Mouse (Mus musculus): Measurements from ENCODE around the gene Bfsp2. TPM values are rescaled to one million over a fixed set of nuclear protein-coding genes. Genes with fewer than 3 reads are reported as not detected.

The Bfsp2 gene
- polyA plus RNA-seq, 1 experiment from 2014 or later = 1.3 TPM

DNA sequence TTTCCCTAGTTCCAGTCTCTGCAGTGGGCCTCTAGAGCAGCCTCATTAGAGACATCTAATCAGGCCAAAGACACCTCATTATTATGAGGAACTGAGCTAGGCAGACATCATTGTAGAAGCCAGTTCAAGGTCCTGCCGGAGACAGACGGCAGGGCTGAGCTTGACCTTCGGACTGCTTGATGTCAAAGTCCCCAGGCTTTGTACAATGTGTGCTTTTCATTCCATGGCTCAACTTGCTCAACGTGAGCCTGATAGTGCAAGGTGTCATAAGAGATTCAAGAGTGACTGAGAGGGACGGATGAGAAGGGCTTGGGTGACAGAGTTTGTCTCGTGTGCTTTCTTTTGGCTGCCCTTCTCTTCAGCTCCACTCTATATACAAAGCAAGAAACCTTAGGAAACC lies 4.8 kb downstream of the Bfsp2 start:
- peaks cover 56% of the 10 kb centered on the region for H3K4me1 ChIP-seq
- no peak for DNase-seq (ENCODE audit: low spot score)
- H3K27me3 ChIP-seq (replicated peaks; ENCODE audit: low read depth, poor library complexity, severe bottlenecking) = 0 out of 2 replicates have a peak, but pooled peaks cover 5% of the 10 kb centered on the region
- H3K36me3 ChIP-seq (replicated peaks) = no peaks in the 10 kb centered on the region
- no peak overlapping the region for H3K27ac ChIP-seq (replicated peaks)
- H3K9me3 ChIP-seq = no peaks in the 10 kb centered on the region
- H3K4me3 ChIP-seq = no peak overlapping the region
- WGBS = 74% methylated on average over 6 of the region's 6 CpGs

DNA sequence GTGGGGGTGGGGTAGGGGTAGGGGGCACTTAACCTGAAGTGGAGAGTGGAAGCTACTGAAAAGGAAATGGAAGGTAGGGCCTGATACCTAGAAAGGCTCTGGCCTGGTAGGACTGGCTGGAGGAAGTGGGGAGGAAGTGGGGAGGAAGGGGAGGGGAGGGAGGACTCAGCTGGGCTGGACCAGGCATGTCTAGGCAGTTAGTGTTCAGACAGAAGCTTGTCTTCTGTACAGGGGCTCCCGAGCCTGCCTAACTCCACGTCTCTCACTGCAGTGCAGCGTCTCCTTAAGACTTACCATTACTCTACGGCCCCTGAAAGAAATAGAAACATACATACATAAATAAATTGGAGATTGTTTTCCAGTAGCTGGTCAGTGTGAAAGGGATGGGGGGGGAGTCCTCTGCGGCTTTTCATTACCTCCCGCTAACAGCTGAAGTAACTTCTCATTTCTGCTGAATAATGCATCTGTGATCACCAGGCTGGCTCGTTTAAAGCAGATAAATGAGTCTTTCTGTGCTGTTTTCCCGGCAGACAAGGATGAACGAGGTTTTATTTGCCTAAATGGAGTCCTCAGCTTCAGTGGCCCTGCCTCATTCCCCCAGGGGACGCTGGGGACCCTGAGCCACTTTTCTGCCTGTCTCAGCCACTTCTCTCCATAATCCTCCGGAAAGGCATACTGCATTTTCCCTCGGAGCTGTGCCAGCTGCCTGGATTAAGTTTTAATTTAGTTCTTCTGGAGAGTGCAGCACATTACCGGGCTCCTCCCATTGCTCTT lies 6.1 kb downstream of the Bfsp2 start:
- 28% methylated on average over 13 of the region's 13 CpGs for WGBS

DNA sequence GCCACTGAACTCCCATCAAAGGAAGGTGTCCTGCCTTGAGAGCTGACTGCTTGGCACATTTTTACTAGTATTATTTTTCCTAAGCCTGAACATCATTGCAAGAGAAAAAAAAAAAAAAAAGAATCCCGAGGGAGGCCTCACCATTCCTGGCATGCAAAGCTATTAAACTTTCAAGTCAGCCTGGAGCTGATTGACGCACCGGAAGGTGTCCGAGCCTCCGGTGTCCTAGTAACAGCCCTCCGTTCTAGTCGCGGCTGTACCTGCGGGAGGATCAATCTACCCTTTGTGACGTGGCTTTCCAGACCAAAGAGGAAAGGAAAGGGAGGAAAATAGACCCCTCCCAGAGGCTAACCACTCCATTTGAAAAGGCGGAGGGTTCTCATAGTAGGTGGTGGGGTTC lies 8.4 kb downstream of the Bfsp2 start:
- WGBS = 22% methylated on average over 11 of the region's 11 CpGs
- H3K4me1 ChIP-seq = peaks cover 37% of the 10 kb centered on the region
- H3K27me3 ChIP-seq (replicated peaks; ENCODE audit: low read depth, poor library complexity, severe bottlenecking) = 0 out of 2 replicates have a peak, but pooled peaks cover 5% of the 10 kb centered on the region
- no peaks in the 10 kb centered on the region for H3K9me3 ChIP-seq
- DNase-seq (ENCODE audit: low spot score) = no peak
- H3K36me3 ChIP-seq (replicated peaks) = no peaks in the 10 kb centered on the region
- no peak overlapping the region for H3K4me3 ChIP-seq
- no peak overlapping the region for H3K27ac ChIP-seq (replicated peaks)

More for the DNA sequence above, 6.1 kb downstream of the Bfsp2 start:
- H3K27me3 ChIP-seq (replicated peaks; ENCODE audit: low read depth, poor library complexity, severe bottlenecking) = 0 out of 2 replicates have a peak, but pooled peaks cover 5% of the 10 kb centered on the region
- no peaks in the 10 kb centered on the region for H3K36me3 ChIP-seq (replicated peaks)
- peaks cover 49% of the 10 kb centered on the region for H3K4me1 ChIP-seq
- H3K9me3 ChIP-seq = no peaks in the 10 kb centered on the region
- peak overlapping the region; percentile 11; the same call in 1 of the 2 replicates for H3K4me3 ChIP-seq
- H3K27ac ChIP-seq (replicated peaks) = peak overlapping the region; percentile 26; the same call in 1 of the 2 replicates
- no peak for DNase-seq (ENCODE audit: low spot score)

DNA sequence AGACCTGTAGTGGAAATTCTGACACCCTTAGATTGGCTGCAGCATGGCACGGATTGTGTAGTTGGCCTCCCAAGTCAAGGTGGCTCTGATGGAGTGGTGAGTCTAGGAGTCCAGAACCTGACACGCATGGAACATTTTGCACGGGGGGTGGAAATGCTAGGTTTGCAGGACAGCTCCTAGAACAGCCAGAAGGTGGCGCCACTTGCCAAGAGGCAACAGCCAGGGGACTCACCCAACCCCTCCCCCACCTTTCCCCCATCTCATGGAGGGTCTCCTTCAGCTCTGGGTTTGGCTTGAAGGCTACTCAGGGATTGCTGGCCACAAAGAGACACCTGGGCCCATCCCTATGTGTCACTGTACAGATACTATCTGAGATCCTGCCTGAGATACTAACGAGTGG lies 10.7 kb downstream of the Bfsp2 start:
- WGBS = 72% methylated on average over 5 of the region's 5 CpGs
- no peak for DNase-seq (ENCODE audit: low spot score)
- Histone ChIP-seq H3K9me3 (no peaks in the 10 kb centered on the region), H3K4me3 (no peak overlapping the region), H3K27me3 (replicated peaks; ENCODE audit: low read depth, poor library complexity, severe bottlenecking) (0 out of 2 replicates have a peak, but pooled peaks cover 5% of the 10 kb centered on the region), H3K4me1 (peaks cover 42% of the 10 kb centered on the region), H3K36me3 (replicated peaks) (no peaks in the 10 kb centered on the region), H3K27ac (replicated peaks) (no peak overlapping the region)

DNA sequence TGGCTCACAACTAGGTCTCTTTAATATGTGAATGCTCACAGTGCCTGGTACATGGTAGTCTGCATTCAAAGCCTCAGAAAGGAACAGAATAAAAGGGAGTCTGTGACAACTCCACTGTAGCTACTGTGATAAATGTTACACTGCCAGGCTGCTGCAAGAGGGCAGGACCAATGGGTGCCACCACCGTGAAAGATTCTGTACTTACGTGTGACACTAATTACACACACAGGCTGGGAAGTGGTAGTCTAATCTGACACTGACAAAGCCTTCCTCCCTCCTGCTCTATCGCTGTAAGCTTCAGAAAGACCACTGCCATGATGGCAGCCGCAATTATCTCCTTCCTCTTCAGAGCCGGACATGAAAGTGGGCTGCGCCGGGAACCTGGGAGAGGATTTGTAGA lies 11.3 kb downstream of the Bfsp2 start:
- Histone ChIP-seq H3K4me3 (no peak overlapping the region), H3K4me1 (peaks cover 36% of the 10 kb centered on the region), H3K9me3 (no peaks in the 10 kb centered on the region), H3K27me3 (replicated peaks; ENCODE audit: low read depth, poor library complexity, severe bottlenecking) (0 out of 2 replicates have a peak, but pooled peaks cover 5% of the 10 kb centered on the region), H3K27ac (replicated peaks) (no peak overlapping the region), H3K36me3 (replicated peaks) (no peaks in the 10 kb centered on the region)
- 81% methylated on average over 7 of the region's 7 CpGs for WGBS
- DNase-seq (ENCODE audit: low spot score) = no peak

DNA sequence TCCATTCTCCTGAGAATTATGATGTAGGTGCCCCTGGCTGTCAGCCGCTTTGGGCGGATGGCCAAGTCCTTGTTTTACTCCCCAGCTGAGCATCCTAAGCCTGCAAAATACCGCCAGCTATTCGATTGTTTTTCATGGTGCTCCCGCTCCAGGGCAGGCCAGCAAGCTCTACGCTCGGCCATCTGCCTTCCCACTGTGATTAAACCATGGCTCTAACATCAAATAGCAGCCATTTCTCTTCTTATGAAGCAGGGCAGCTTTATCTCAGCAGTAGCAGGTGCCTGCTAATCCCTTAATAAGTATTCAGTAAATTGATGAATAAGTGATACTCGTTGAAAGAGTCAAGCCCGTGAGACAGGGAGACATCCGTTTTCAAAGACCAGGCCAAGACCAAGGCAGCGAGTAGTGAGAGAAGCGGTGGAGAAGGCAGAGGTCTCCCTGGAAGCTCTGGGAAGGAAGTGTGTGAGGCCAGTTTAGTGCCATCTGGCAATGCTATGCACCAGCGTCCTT lies 14.5 kb downstream of the Bfsp2 start:
- WGBS = 73% methylated on average over 13 of the region's 13 CpGs
- Histone ChIP-seq H3K4me3 (no peak overlapping the region), H3K4me1 (peaks cover 13% of the 10 kb centered on the region), H3K27ac (replicated peaks) (no peak overlapping the region), H3K36me3 (replicated peaks) (no peaks in the 10 kb centered on the region), H3K9me3 (no peaks in the 10 kb centered on the region), H3K27me3 (replicated peaks; ENCODE audit: low read depth, poor library complexity, severe bottlenecking) (no peaks in the 10 kb centered on the region)
- no peak for DNase-seq (ENCODE audit: low spot score)

DNA sequence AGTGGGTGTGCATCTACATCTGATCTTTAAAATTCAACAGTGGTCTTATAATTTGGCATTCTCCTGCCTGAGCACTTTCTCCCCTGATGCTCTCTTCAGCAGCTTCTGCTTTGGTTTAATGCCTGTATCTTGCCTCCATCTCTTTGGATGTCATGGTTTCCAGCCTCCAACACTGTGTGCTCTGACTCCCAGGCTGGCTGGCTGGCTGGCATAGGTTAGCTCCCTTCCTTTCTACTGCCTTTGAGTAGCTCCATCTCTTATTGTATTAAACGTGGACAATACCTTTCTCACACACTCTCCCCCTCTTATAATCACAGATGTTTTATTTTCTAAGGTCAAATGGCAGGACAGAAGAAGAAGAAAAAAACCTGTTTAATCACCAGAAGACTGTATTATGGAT lies 14.9 kb downstream of the Bfsp2 start:
- DNase-seq (ENCODE audit: low spot score) = no peak
- no peak overlapping the region for H3K4me3 ChIP-seq
- 55% methylated on average over 1 of the region's 1 CpGs for WGBS
- H3K9me3 ChIP-seq = no peaks in the 10 kb centered on the region
- peaks cover 8% of the 10 kb centered on the region for H3K4me1 ChIP-seq
- H3K27me3 ChIP-seq (replicated peaks; ENCODE audit: low read depth, poor library complexity, severe bottlenecking) = no peaks in the 10 kb centered on the region
- H3K36me3 ChIP-seq (replicated peaks) = no peaks in the 10 kb centered on the region
- no peak overlapping the region for H3K27ac ChIP-seq (replicated peaks)

- Histone ChIP-seq H3K27me3 (replicated peaks; ENCODE audit: low read depth, poor library complexity, severe bottlenecking) (no peaks in the 10 kb centered on the region), H3K9me3 (no peaks in the 10 kb centered on the region), H3K4me1 (peaks cover 10% of the 10 kb centered on the region; the same call in 1 of the 2 replicates), H3K4me3 (no peak overlapping the region), H3K27ac (replicated peaks) (no peak overlapping the region), H3K36me3 (replicated peaks) (no peaks in the 10 kb centered on the region)
- WGBS = 80% methylated on average over 6 of the region's 6 CpGs
- no peak for DNase-seq (ENCODE audit: low spot score)
Observed at GRCm38 (mm10) chr9:103463833-103464232, 16.4 kb downstream of the Bfsp2 start.

DNA sequence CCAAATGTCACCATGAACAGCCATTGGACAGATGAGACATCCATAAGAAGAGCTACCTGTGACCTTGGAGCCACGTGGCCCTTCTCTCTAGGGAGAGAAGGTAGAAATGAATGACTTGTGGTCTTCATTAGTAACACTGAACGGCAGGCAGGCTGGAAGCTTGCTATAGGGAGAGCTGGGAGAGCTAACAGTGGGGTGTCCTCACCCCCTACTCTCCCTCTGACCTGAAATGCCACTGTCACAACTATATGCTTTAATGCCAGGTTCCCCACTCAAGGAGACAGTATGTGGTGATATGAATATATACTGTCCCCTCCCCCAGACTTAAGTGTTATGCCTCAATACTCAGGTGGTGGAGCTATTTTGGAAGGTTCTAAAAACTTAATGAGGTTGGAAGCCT lies 20.4 kb downstream of the Bfsp2 start:
- 68% methylated on average over 2 of the region's 2 CpGs for WGBS
- Histone ChIP-seq H3K36me3 (replicated peaks) (no peaks in the 10 kb centered on the region), H3K27ac (replicated peaks) (no peak overlapping the region), H3K4me3 (no peak overlapping the region), H3K27me3 (replicated peaks; ENCODE audit: low read depth, poor library complexity, severe bottlenecking) (no peaks in the 10 kb centered on the region), H3K9me3 (no peaks in the 10 kb centered on the region), H3K4me1 (0 out of 2 replicates have a peak, but pooled peaks cover 3% of the 10 kb centered on the region)
- no peak for DNase-seq (ENCODE audit: low spot score)

DNA sequence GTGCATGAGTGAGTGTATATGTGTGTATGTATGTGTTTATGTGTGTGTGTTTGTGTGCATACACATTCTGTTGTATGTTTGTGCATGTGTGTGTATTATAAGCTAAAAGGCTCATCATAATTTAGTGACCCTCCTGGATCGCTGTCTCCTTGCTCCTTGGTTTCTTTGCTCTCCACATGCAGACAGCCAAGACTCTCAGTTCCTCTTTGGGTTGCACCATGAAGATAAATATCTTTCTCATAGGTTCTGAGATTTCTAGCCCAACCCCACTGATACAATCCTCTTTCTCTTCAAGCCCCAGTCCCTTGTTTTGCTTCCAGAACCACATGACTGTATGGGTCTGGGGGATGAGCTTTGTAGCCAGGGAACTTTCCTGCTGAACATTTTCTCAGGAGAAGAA lies 20.9 kb downstream of the Bfsp2 start:
- no peak overlapping the region for H3K4me3 ChIP-seq
- H3K27ac ChIP-seq (replicated peaks) = no peak overlapping the region
- H3K27me3 ChIP-seq (replicated peaks; ENCODE audit: low read depth, poor library complexity, severe bottlenecking) = no peaks in the 10 kb centered on the region
- H3K36me3 ChIP-seq (replicated peaks) = no peaks in the 10 kb centered on the region
- 93% methylated on average over 1 of the region's 1 CpGs for WGBS
- no peaks in the 10 kb centered on the region for H3K9me3 ChIP-seq
- DNase-seq (ENCODE audit: low spot score) = no peak
- 0 out of 2 replicates have a peak, but pooled peaks cover 3% of the 10 kb centered on the region for H3K4me1 ChIP-seq

- Histone ChIP-seq H3K36me3 (replicated peaks) (no peaks in the 10 kb centered on the region), H3K27me3 (replicated peaks; ENCODE audit: low read depth, poor library complexity, severe bottlenecking) (no peaks in the 10 kb centered on the region), H3K9me3 (peaks cover 4% of the 10 kb centered on the region; the same call in 1 of the 2 replicates), H3K27ac (replicated peaks) (no peak overlapping the region; the same call in 1 of the 2 replicates), H3K4me1 (no peaks in the 10 kb centered on the region), H3K4me3 (no peak overlapping the region)
- 79% methylated on average over 6 of the region's 6 CpGs for WGBS
- DNase-seq (ENCODE audit: low spot score) = no peak
Observed at GRCm38 (mm10) chr9:103449651-103450050, 30.6 kb downstream of the Bfsp2 start.

- DNase-seq (ENCODE audit: low spot score) = no peak
- Histone ChIP-seq H3K4me3 (no peak overlapping the region), H3K27ac (replicated peaks) (no peak overlapping the region), H3K36me3 (replicated peaks) (no peaks in the 10 kb centered on the region), H3K4me1 (peaks cover 5% of the 10 kb centered on the region; the same call in 1 of the 2 replicates), H3K27me3 (replicated peaks; ENCODE audit: low read depth, poor library complexity, severe bottlenecking) (no peaks in the 10 kb centered on the region), H3K9me3 (peaks cover 7% of the 10 kb centered on the region; the same call in 1 of the 2 replicates)
- 86% methylated on average over 7 of the region's 7 CpGs for WGBS
Observed at GRCm38 (mm10) chr9:103449092-103449491, 31.1 kb downstream of the Bfsp2 start.

DNA sequence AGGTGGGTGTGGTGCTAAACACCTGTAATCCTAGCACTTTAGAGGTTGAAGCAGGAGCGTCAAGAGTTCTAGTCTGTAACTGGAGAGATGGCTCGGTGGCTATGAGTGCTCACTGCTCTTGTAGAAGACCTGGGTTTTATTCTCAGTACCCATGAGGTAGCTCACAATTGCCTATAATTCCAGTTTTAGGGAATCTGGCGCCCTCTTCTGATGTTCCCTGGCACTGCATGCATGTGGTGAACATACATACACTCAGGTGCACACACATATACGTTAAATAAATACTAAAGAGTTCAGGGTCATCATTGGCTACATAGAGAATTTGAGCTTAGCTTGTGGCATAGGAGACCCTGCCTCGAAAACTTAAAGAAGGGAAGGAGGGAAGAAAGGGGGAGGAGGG lies 35.6 kb downstream of the Bfsp2 start:
- 86% methylated on average over 5 of the region's 5 CpGs for WGBS
- H3K36me3 ChIP-seq (replicated peaks) = no peaks in the 10 kb centered on the region
- H3K4me1 ChIP-seq = peaks cover 27% of the 10 kb centered on the region
- no peak for DNase-seq (ENCODE audit: low spot score)
- no peaks in the 10 kb centered on the region for H3K27me3 ChIP-seq (replicated peaks; ENCODE audit: low read depth, poor library complexity, severe bottlenecking)
- H3K27ac ChIP-seq (replicated peaks) = no peak overlapping the region
- peaks cover 7% of the 10 kb centered on the region; the same call in 1 of the 2 replicates for H3K9me3 ChIP-seq
- no peak overlapping the region for H3K4me3 ChIP-seq
